Mouse (Mus musculus) neural tube, embryonic 11.5 days (tissue): ENCODE measurements at regions not wholly inside any gene's neighbourhood (a gene's known extent, or its start where the extent isn't known, plus 50 kb on each side); places are given as distances from the start of the nearest gene placed in this dataset.
A peak's percentile ranks its signal among the peaks of the same experiment; 100 is the strongest.
"Not testable (repeated sequence)": the region's sequence is repeated elsewhere in the genome, so short reads cannot be mapped to it uniquely, and the experiment has no call there.

Source experiments
- ATAC-seq: fragments of 200-750 bp; cut with Nextera tagmentation; 2 replicates; pipeline ENCODE4 v1.8.0; 2017; ENCODE audit warnings: moderate number of reproducible peaks, mild to moderate bottlenecking, moderate TSS enrichment, moderate library complexity; ENCODE audit not compliant: insufficient read depth, low FRiP score, low TSS enrichment
- DNase-seq: peaks from one replicate; pipeline ENCODE4 v3.0.0-alpha.2; 2015; ENCODE audit warnings: low spot score
- H3K27ac ChIP-seq: fragments of 300-500 bp; sonication (generic); 2 replicates; pipeline ENCODE4 v1.5.1; 2014; ENCODE audit warnings: low read depth, mild to moderate bottlenecking, low read length
- H3K27me3 ChIP-seq: fragments of 300-500 bp; sonication (generic); 2 replicates; pipeline ENCODE4 v1.6.1; 2014; ENCODE audit warnings: mild to moderate bottlenecking, low read length, mixed read lengths; ENCODE audit not compliant: control insufficient read depth, insufficient read depth
- H3K36me3 ChIP-seq: fragments of 300-500 bp; sonication (generic); 2 replicates; pipeline ENCODE4 v1.6.1; 2014; ENCODE audit warnings: mild to moderate bottlenecking, low read length, moderate library complexity, mixed read lengths; ENCODE audit not compliant: control insufficient read depth, insufficient read depth
- H3K4me1 ChIP-seq: fragments of 300-500 bp; sonication (generic); 2 replicates; pipeline ENCODE4 v1.6.1; 2014; ENCODE audit warnings: low read length, mixed read lengths; ENCODE audit not compliant: control insufficient read depth, insufficient read depth
- H3K4me2 ChIP-seq: fragments of 300-500 bp; sonication (generic); 2 replicates; pipeline ENCODE4 v1.6.1; 2014; ENCODE audit warnings: low read depth, mild to moderate bottlenecking, moderate library complexity
- H3K4me3 ChIP-seq: fragments of 300-500 bp; sonication (generic); 2 replicates; pipeline ENCODE4 v1.5.1; 2014; ENCODE audit warnings: low read depth, low read length
- H3K9ac ChIP-seq: fragments of 300-500 bp; sonication (generic); 2 replicates; pipeline ENCODE4 v1.6.1; 2014; ENCODE audit warnings: mild to moderate bottlenecking, low read length
- H3K9me3 ChIP-seq: fragments of 300-500 bp; sonication (generic); 2 replicates; pipeline ENCODE4 v1.6.1; 2016; ENCODE audit warnings: low read length; ENCODE audit not compliant: control insufficient read depth
- WGBS: fragments of 180-500 bp; shearing (Covaris S2); extraction: QIAGEN DNeasy Blood & Tissue Kit; methylation state at CpG from one replicate; pipeline ENCODE4 v1.1.7; 2014; 5-methylcytosine and 5-hydroxymethylcytosine counted together

DNA sequence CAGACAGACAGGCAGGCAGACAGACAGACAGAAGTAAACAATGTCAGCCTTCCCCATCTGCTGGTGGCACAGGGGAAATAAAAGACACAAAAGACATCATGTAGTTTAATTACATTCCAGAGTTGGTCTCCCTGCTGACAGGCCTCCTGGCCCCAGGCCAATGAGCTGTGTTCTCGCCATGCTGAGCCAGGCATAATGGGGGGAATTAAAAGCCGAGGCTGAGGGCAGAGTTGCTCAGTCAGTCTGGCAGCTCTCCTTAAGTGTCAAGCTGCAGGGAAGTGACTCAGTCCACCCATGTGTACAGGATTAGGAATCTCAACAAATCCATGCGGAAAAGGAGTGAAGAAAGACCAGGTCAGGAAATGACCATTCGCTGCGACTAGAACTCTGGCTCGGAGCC, 214.5 kb upstream of the Castor2 start:
- 34% methylated on average over 6 of the region's 6 CpGs for WGBS
- Histone ChIP-seq H3K9me3 (no peaks in the 10 kb centered on the region), H3K9ac (no peak overlapping the region), H3K36me3 (no peaks in the 10 kb centered on the region), H3K27me3 (no peaks in the 10 kb centered on the region), H3K4me2 (no peak overlapping the region), H3K4me1 (peaks cover 4% of the 10 kb centered on the region; the same call in 1 of the 2 replicates), H3K27ac (no peak overlapping the region), H3K4me3 (no peak overlapping the region)
- DNase-seq (peak; percentile 77), ATAC-seq (peak; percentile 83; the same call in 1 of the 2 replicates)

DNA sequence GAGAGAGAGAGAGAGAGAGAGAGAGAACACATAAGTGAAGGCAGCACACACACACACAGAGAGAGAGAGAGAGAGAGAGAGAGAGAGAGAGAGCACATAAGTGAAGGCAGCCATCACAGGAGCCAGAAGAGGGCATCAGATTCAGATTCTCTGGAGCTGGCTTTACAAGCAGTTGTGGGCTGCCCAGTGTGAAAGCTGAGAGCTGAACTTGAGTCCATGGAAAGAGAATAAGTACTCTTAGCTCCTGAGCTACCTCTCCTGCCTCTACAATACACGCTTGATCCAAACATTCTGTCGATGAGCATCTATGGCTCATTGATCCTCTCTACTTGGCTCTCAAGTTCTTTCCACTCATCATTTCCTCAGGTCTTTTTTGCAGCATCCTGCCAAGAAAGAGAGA, 214.9 kb upstream of the Castor2 start:
- Histone ChIP-seq H3K27me3 (no peaks in the 10 kb centered on the region), H3K4me1 (peaks cover 4% of the 10 kb centered on the region; the same call in 1 of the 2 replicates), H3K9me3 (no peaks in the 10 kb centered on the region), H3K27ac (no peak overlapping the region), H3K9ac (no peak overlapping the region), H3K36me3 (no peaks in the 10 kb centered on the region), H3K4me2 (no peak overlapping the region), H3K4me3 (no peak overlapping the region)
- no peak for ATAC-seq
- no peak for DNase-seq
- WGBS: 47% methylated on average over 2 of the region's 2 CpGs

DNA sequence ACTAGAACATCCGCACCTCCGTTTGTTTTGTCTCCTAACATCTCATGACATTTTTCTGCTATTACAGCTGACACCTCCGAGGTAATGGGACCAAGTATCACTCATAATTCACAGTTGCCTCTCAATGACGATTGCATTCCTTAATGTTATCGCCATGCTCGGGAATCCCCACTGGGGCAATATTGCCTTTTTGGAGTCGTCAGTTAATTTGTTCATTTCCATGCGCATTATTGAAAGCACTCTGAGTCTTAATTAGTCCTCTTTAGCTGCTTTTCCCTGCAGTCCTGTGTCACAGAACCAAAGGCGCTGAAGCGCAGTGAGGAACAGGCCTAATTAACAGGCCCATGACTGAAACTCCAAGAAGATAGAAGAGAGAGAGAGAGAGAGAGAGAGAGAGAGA, 255.0 kb upstream of the Castor2 start:
- no peak overlapping the region for H3K27ac ChIP-seq
- no peaks in the 10 kb centered on the region for H3K27me3 ChIP-seq
- no peak overlapping the region for H3K9ac ChIP-seq
- ATAC-seq: no peak
- no peak overlapping the region for H3K4me2 ChIP-seq
- H3K36me3 ChIP-seq: no peaks in the 10 kb centered on the region
- no peaks in the 10 kb centered on the region for H3K4me1 ChIP-seq
- no peaks in the 10 kb centered on the region for H3K9me3 ChIP-seq
- H3K4me3 ChIP-seq: no peak overlapping the region
- no peak for DNase-seq
- 53% methylated on average over 10 of the region's 10 CpGs for WGBS

DNA sequence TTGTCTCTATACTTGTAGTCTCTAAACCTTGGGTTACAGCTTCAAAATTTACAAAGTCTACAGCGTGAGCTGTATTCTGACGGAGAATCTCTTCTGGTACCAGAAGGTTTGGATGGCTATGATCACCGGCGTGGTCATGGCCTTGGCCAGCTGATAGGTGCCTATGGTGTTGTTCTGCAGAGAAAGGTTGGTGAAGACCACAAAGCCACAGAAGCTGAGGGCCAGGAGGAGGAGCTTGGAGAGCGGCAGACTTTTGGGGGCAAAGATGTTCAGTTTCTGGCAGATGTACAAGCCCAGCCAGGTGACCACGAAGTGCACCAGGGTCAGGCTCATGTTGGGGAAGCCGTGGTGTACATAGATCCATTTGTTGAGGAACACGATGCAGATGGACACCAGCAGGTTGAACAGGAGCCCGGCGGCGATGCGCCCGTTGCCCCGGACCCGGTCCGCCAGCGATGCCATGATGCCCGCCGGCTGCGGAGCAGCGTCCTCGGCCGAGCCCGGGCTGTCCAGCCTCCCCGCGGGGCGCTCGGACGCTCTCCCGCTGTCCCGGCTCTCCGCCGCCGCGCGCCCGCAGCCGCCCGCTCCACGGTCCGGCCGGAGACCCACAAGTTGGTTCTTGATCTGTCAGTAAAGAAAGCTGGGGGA, 257.3 kb upstream of the Castor2 start:
- ATAC-seq, H3K4me3 ChIP-seq: not testable (repeated sequence)

DNA sequence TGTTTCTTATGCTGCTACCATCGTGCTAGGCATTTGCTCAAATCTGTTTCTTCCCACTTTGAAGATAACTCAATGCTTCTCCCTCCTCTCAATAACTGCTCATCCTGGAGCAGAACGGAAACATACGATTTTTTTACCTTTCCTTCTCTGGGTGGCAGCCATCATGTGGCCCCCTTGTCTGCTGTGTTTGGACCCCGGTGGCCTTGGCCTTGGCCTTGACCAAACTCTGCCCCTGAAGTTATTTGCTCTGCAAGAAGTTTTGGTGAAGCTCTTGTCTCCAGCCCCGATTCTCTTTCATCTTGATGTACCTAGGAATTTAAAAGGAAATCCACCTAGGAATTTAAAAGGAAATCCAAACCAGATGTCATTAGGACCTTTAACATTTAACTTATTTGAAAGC, 261.2 kb upstream of the Castor2 start:
- WGBS: 73% methylated on average over 5 of the region's 5 CpGs
- H3K27ac ChIP-seq: no peak overlapping the region
- no peak overlapping the region for H3K4me2 ChIP-seq
- no peak overlapping the region for H3K9ac ChIP-seq
- DNase-seq: no peak
- H3K4me3 ChIP-seq: no peak overlapping the region
- no peaks in the 10 kb centered on the region for H3K9me3 ChIP-seq
- no peaks in the 10 kb centered on the region for H3K36me3 ChIP-seq
- no peaks in the 10 kb centered on the region for H3K27me3 ChIP-seq
- no peaks in the 10 kb centered on the region for H3K4me1 ChIP-seq
- ATAC-seq: no peak

More for the DNA sequence above, 257.3 kb upstream of the Castor2 start:
- H3K36me3 ChIP-seq, H3K27ac ChIP-seq, H3K4me1 ChIP-seq, H3K9ac ChIP-seq, DNase-seq, H3K4me2 ChIP-seq, H3K9me3 ChIP-seq, H3K27me3 ChIP-seq: not testable (repeated sequence)
- WGBS: 53% methylated on average over 12 of the region's 42 CpGs

DNA sequence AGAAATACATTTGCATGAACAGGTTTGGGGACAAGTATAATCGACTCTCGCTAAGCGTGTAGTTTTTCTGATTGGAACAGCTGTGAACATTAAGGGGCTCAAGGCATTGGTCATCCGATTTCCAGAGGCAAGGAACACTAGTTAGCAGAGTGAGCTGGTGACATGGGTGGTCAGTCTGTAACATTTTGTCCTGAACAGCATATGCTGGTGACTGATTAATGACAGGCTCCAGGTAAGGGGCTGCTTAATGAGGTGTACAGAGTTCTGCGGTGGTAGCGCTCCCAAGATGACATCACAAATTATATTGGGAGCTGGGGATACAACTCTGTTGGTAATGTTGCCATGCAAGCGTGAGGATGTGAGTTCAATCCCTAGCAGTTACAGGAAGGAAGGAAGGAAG, 266.3 kb upstream of the Castor2 start:
- H3K9me3 ChIP-seq: no peaks in the 10 kb centered on the region

DNA sequence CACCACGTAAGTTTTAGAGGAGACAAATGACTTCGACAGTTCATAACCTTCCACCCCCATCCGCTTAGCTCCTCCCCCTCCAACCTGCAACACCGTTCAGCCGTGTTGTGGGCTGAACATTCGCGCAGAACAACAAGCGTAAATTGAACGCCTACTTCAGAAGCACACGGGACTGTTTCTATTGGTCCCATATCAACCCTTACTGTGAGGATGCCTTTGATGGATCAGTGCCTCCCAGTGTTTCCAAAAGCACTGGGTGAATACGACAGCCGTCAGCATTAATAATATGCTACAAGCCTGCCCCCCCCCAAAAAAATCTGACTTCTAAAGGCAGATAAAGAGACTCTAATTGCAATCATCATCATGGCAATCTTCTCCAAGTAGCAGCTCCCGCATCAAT, 271.3 kb upstream of the Castor2 start:
- no peak overlapping the region for H3K4me3 ChIP-seq
- no peak overlapping the region for H3K4me2 ChIP-seq
- H3K4me1 ChIP-seq: no peaks in the 10 kb centered on the region
- 91% methylated on average over 13 of the region's 13 CpGs for WGBS
- DNase-seq (no peak), ATAC-seq (no peak)
- no peaks in the 10 kb centered on the region for H3K9me3 ChIP-seq
- no peaks in the 10 kb centered on the region for H3K27me3 ChIP-seq
- H3K36me3 ChIP-seq: no peaks in the 10 kb centered on the region
- no peak overlapping the region for H3K27ac ChIP-seq
- no peak overlapping the region for H3K9ac ChIP-seq

More for the DNA sequence above, 266.3 kb upstream of the Castor2 start:
- Histone ChIP-seq H3K4me2 (no peak overlapping the region), H3K9ac (no peak overlapping the region), H3K36me3 (no peaks in the 10 kb centered on the region), H3K27me3 (no peaks in the 10 kb centered on the region), H3K27ac (no peak overlapping the region), H3K4me1 (no peaks in the 10 kb centered on the region), H3K4me3 (no peak overlapping the region)
- 88% methylated on average over 7 of the region's 7 CpGs for WGBS
- ATAC-seq (no peak), DNase-seq (no peak)

DNA sequence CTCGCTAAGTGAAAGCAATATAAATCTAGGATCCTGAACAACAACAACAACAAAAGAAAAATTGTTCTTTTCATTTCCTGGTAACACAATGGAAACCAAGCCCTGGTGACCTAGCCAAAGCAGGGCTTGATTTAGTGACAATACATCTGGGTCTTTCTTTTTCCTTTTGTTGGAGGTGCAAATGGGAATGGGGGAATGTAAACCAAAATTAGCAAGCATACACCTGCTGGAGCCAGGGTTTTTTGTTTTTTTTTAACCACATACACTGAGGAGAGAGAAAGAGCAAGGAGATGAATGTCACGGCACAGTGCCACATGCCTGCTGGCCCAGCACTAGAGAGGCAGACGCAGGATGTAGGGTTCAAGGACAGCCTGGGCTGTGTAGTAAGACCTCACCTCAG, 275.6 kb upstream of the Castor2 start:
- DNase-seq: no peak
- Histone ChIP-seq H3K4me2 (no peak overlapping the region), H3K4me1 (0 out of 2 replicates have a peak, but pooled peaks cover 3% of the 10 kb centered on the region), H3K27ac (no peak overlapping the region), H3K27me3 (no peaks in the 10 kb centered on the region), H3K4me3 (no peak overlapping the region), H3K9ac (no peak overlapping the region), H3K36me3 (no peaks in the 10 kb centered on the region), H3K9me3 (no peaks in the 10 kb centered on the region)
- ATAC-seq: no peak
- WGBS: 50% methylated on average over 3 of the region's 3 CpGs

DNA sequence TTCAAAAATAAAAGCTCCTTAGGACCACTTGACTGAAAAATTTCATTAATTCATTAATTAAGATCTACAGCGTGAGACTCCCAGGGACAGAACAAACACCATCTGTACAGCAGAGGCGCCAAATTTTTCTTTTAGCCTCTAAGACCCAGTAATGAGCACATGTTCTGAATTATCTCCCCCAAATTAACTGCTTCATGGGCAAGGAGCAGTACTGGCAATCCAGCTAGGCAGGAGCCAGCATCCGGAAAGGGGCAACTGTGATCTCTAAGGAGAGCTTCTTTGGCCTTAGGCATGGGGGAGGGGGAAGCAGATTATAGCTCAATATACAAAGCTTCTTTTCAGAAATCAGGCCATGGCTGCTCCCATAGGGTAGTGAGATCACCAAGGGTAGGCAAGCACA, 278.2 kb upstream of the Castor2 start:
- Histone ChIP-seq H3K27ac (no peak overlapping the region), H3K9ac (no peak overlapping the region), H3K27me3 (no peaks in the 10 kb centered on the region), H3K4me3 (no peak overlapping the region), H3K4me2 (no peak overlapping the region), H3K4me1 (0 out of 2 replicates have a peak, but pooled peaks cover 3% of the 10 kb centered on the region), H3K36me3 (no peaks in the 10 kb centered on the region), H3K9me3 (no peaks in the 10 kb centered on the region)
- DNase-seq (no peak), ATAC-seq (no peak)
- WGBS: 46% methylated on average over 3 of the region's 3 CpGs
